Mouse (Mus musculus): ENCODE results near the gene Wdfy4. TPM values are rescaled to one million over a fixed set of nuclear protein-coding genes. Genes with fewer than 3 reads are reported as not detected.

Wdfy4 gene
- total and polyA plus RNA-seq, 3 experiments: 2.5 to 4.2 (median 2.6) TPM

DNA sequence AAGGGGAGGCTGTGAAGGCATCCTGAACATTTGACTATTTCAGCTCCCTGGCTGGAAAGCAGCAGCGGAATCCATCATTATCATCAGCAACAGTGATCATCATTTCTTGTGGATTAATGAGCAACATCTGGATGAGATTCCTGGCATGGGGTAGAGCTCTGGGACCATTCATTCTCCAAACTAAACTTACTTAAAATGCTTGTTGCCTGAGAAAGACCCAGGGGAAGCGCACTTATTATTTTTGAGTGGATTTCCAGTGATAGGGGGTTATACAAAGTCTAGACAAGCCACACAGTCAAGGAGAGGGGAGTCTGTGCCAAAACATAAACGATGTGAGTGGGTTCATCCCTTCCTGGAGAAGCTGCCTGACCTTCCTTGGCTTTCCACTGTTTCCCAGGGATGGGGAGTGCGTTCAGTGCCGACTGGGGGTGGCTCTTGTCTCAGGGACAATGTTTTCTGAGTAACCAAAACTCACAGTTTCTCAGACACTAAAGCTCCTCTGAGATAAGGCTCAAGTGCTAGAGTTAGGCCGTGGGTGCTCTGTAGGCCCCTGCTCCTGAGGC, 201.1 kb downstream of the Wdfy4 start:
- no peak for DNase-seq

DNA sequence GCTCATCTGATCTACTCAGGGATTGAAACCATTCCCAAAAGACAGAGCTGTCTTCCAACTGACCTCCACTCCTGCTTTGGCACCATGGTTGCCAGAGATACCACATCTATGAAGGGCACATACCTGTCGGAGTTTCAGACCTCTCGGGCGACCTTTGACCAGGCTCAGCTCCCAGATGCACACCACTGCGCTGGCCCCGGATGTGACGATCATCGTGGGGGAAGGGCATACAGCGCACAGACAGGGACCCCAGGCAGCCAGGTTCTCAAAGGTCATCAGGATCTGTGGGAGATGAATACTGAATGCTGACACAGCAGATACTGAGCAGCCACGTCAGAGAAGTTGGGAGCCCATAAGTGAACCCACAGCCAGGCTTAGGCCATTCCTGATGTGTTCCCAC, 214.6 kb downstream of the Wdfy4 start:
- DNase-seq: no peak

DNA sequence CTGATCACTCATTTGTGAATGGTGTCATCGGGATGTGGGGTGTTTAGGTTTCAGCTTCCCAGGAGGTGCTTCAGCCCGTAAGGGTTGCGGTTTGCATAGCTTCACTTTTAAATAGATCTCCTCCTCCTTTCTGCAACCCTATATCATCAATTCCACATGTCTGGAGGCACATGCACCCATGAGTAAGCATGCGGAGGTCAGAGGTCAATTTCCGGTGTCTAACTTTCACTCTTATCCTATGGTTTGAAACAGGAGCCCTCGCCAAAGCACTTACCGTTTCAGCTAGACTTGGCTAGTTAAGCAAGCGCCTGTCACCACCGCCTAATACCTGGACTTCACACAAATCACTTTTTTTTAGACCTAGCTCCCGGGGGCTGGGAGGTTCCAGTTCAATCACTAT, 220.6 kb downstream of the Wdfy4 start:
- no peak for DNase-seq

DNA sequence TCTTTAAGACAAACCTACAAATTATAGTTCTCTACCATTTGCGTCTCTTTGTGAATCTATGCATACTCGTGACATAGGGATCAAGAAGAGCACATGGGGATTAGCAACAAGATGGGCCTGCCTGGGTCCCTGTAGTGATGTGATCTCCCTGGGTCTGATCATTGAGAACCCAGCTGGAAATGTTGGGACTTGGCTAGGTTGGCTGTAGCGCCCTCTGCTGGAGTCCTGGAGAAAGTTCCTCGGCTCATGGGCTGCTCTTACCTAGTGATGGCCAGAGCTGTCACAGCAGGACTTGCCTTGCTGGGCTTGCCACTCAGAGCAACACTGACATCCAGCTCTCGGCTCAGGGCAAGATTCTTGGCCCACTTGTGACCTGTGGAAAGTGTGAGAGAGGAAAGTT, 224.8 kb downstream of the Wdfy4 start:
- peak; percentile 68 for DNase-seq

DNA sequence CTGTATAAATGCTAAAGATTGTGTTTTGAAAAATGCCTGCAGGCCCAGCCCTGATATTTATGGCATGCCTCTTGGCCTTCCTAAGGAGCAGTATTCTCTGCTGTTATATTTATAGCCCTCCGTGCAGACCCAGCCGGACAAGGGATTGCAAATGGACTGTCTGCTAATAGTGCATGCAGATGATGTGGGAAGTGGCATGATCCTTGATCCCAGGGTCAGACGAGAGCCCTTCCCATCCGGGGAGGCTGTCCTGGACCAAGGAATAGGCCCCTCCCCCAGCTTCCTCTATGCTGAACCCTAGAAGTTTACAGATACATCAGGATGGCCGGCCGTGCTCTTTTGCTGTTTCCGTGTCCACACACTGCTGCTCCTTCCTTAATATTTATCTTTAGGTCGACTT, 226.6 kb downstream of the Wdfy4 start:
- no peak for DNase-seq

DNA sequence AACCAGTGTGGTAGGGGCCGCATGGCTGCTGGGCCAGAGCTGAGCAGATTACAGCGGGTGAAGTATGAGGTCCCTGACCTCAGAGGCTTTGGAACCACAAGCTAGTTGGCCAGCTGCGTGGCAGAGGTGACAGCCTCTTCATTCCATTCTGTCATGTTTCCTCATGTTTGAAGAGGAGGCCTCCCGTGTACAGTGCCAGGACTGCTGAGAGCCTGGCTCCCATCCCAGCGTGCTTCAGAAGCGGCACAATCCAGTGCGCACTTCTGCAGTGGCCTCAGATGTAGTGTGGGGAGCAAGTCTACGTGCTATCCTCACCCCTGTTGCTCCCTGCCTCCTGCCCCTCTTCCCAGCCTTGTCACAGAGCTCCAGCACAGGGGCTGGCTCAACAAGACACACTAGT, 228.8 kb downstream of the Wdfy4 start:
- DNase-seq: peak; percentile 6

DNA sequence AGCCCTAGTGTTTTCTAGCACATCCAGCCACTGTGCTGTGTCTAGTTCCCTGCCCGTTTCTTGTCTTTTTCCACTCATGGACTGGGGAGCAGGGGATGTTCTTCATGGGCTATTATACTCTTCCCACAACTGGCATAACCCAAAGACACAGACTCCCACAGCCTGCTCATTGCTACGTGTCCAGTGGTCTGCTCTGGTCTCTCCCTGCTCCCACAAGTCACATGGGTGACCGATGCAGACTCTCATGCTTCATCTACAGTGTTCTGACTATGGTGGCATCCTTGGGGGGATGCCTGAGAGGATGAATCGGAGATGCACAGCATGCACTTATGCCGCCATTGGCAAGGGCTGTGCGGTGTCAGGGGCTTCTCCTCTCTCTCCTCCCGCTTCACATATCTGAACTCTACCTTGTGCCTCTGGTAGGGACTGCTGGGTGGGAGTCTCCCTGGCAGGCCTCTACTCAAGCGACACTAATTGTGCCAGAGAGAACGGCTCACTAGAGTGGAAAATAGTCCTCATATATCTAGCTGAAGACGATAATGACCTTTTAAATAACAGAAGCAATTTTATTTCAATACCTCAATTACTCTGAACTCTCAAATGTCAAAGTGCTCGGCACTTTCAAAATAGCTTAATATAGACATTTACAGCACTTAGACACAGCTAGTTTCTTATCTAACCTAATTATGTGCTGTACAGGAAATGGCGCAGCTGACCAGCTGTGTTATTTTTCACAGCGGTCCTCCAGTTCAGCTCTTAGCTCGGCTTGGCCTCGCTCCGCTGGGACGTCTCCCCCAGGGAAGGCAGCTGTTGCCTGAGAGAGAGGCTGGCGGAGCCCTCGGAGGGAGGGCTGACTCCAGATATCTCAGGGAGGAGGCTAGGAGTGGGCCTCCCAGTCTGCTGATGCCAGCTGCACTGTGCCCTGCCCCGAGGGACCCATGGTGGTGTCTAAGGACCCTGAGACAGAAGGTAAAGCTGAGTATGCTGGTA, 234.7 kb downstream of the Wdfy4 start:
- DNase-seq: peak; percentile 14

DNA sequence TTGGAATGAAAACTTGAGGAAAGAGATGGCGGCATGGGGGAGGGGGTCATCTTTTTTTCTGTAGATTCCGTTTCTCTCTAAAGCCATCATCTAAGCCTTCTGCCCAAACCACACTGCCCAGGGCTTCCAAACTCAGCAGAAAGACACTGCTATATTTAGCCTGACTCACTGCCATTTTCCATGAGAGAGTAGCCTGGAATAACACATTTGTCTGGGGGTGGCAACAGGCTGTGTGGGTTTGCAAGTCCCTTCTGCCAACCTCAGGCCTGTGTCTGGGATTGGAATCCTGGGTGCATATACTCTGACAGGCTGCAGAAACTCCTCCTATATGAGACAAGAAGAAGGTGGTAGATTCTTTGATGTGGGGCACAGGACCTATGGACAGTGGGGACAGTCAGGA, 237.8 kb downstream of the Wdfy4 start:
- no peak for DNase-seq

DNA sequence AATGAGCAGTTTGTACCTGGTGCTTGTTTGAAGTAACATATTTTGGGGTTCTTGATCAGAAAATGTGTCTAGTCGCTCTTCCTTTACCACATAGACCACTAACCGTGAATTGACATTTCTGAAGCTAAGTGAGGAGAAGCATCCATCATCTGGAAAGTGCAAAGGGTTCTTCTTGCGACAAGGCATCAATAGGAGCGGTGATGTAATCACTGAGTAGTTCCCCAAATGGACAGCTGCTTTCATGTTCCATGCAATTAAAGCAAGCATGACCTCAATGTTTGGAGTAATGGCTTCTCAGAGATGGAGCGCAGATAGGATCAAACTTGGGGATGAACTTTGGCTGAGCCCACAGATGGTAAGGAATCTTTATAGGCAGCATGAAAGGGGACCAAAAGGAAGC, 246.1 kb downstream of the Wdfy4 start:
- DNase-seq: no peak

DNA sequence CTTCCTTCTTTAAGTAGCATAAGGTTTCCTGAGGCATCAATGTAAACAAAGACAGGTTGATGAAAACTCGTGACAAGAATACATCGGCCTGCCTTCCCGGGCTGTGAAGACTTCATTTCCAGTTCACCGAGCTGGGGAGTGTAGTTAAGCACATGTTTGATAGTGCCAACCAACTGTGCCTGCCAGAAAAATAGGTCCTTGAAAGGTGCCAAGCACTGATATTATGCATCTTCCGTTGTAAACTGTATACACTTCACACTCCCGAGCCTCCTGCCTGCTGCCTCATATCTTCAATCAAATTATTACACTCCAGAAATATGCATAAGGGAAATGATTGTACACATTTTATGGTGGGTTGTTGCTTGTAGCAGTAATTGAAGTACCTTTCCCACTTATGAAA, 251.2 kb downstream of the Wdfy4 start:
- no peak for DNase-seq

DNA sequence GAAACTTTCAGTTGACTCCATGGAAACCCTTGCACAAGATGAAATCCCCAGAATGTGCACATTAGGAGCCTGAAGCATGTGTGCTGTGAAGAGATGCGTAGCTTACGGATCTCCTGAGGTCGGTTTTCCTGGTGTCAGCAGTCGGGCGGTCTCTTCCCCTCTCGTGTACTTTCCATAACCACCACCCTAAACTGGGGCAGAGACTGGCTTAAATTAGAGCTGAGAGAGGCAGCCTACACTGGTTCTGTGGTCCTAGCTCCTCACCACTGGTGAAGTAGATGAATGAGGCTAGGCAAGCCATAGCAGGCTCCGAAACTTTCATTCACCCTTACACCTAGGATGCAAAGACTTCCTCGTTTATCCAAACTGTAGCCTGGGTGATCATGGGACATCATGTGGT, 253.1 kb downstream of the Wdfy4 start:
- no peak for DNase-seq

DNA sequence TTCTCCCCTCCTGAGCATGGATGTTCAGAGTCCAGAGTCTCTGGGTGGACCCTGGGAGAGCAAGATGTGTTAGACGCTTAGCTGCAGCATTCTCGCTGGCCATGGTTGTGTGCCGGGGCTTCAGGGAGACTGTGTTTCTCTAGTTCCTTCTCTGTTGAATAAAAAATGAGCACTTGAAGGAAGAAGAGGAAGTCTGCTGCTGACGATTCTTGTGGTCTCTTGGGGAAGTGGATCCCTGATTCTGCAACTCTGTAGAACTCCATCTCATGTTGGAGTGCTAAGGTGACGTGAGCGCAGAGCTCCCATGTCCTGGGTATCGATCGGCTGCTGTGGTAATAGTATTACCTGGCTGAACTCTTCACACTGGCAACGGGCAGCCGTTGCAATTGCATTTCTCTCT, 253.6 kb downstream of the Wdfy4 start:
- no peak for DNase-seq

DNA sequence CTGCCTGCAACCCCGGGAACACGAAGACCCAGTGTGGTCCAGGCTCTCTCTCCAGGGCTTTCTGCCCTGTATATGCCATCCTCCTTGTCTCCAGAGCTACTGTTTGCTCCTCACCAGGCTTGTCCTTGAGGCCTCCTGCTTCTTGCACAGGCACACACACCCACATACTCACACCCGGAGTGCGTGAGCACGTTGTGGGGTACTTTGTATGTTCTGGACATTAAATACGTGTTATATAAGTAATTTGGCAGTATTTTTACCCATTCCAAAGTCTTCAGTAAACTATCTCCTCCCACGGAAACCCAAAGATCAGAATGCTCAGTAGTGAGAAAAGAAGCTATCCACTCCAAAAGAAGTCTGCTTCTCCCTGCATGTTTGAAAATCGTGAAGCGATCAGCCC, 261.4 kb downstream of the Wdfy4 start:
- no peak for DNase-seq

DNA sequence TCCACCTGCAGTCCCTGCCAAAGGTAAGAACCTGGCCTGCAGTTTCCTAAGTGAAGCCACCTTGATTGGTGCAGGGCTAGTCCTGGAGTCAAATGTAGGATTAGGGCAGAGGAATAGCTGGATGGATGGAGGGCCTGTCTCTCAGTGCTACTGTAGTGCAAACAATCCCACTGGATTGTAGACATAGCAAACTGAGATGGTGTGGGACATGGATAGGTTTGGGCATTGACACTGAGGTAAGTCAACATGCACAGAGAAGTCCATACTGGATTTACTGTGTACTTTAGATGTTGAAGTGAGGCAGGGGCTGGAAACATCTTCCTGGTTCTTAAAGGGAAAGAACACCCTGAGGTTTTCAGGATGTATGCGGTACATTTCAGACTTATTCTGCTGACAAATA, 267.4 kb downstream of the Wdfy4 start:
- DNase-seq: no peak

DNA sequence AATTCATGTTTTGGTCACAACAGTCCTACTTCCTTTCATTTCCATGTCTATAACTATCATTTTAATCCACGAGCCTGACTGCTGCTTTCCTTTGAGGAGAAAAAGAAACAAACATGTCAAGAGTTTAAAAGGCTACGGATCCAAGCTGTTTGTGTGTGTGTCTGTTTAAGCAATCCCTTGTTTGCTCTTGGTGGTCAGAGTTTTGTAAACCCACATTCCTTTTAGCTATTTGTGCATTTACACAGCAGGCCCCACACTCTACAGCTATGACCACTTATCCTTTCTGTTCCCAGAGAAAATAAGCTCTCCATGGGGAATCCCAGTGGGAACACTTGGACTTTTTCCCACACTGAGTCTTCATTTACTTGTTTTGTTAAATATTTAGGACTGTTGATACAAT, 269.9 kb downstream of the Wdfy4 start:
- no peak for DNase-seq

DNA sequence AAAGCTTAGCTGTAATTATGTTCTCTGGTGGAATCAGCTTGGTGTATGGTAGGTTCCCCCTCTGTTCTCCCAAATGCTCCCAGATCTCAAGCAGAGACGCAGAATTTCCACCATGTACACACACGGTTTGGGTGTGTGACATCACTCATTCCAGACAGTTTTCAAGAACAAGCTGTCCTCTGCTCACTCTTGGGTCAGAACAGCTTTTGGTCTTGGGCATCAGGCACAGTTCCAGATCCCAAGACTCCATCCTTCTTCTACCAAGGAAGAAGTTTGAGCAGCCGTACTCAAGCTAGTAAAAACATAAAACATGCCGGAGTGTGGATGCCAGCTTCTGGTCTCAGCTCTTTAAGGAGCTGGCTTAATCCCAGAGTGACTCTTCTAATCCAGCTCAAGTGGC, 274.1 kb downstream of the Wdfy4 start:
- no peak for DNase-seq

Other genes starting within 250 kb of the Wdfy4 start
- under 1 TPM; 0.20 to 0.73 TPM for gene Lrrc18, start 194.1 kb downstream of the Wdfy4 start, total RNA-seq (2021)
- gene Lrrc18, start 194.1 kb downstream of the Wdfy4 start, polyA plus RNA-seq (2012; rRNA removed): 0.26 TPM in 1 of 2 replicates, not detected in the other
- gene Arhgap22, start 28.5 kb upstream of the Wdfy4 start, total RNA-seq (2021): 1 to 10 TPM; 5.5 to 8.9 TPM
- 7.2 and 9.5 TPM in 2 replicates for gene Arhgap22, start 28.5 kb upstream of the Wdfy4 start, polyA plus RNA-seq (2012; rRNA removed)